Mouse (Mus musculus): ENCODE measurements around the gene Nlrc4. TPM values are rescaled to one million over a fixed set of nuclear protein-coding genes. Genes with fewer than 3 reads are reported as not detected.

The Nlrc4 gene
- polyA plus RNA-seq, 1 experiment from 2014 or later: 0.33 TPM

DNA sequence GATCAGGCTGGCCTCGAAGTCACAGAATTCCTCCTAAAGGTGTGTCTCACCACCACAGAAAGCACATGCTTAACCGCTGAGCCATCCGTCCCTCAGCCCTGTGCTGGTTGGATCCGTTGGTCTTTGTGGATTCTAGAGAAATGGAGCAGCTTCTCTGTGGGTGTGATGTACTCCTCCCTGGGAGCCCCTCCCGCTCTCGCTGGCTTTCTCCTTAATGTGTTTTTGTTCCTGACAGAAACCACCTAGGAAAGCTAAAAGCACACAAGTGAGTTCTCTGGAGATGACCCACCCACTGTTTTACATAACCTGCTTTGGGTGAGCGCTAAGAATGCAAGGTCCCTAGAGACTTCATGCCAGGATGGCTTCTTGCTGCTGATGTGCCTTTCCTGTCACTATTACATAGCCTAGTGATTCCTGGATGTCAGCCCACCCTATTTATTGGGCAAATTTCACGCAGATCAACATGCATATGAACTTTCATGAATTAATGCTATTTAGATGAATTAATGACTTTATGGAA lies 42.0 kb downstream of the Nlrc4 start:
- Histone ChIP-seq H3K9me3 (replicated peaks; ENCODE audit: control insufficient read depth, low read length, poor library complexity, severe bottlenecking) (no peaks in the 10 kb centered on the region), H3K4me3 (ENCODE audit: low read depth, low read length) (no peak overlapping the region), H3K36me3 (ENCODE audit: control insufficient read depth, insufficient read depth, low read length) (peaks cover 24% of the 10 kb centered on the region), H3K27ac (ENCODE audit: low read length) (no peak overlapping the region), H3K27me3 (ENCODE audit: control insufficient read depth, insufficient read depth, low read depth, low read length) (no peaks in the 10 kb centered on the region), H3K4me1 (ENCODE audit: control insufficient read depth, insufficient read depth, low read length) (no peaks in the 10 kb centered on the region), H3K4me2 (ENCODE audit: low read length) (no peak overlapping the region), H3K9ac (ENCODE audit: low read depth, low read length) (no peak overlapping the region)
- 91% methylated on average over 8 of the region's 8 CpGs for WGBS
- no peak for ATAC-seq

DNA sequence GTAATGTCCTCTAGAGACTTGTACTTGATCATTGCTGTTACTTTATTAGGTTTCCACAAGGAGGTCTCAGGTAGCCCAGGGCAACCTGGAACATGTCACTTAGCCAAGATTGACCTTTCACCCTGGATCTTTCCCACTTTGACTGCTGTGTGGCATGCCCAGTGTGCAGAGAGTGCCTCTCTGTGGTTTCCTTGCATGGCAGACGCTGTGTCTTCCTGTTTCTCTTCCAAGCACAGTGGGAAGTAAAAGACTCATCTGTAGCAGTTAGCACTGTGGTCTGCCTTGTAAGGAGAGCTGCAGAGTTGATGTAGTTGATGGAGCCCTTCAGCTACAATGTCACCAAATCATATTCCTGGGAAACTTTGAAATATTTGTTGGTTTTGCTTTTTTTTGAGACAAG lies 44.3 kb downstream of the Nlrc4 start:
- Histone ChIP-seq H3K27me3 (ENCODE audit: control insufficient read depth, insufficient read depth, low read depth, low read length) (no peaks in the 10 kb centered on the region), H3K4me2 (ENCODE audit: low read length) (no peak overlapping the region), H3K4me1 (ENCODE audit: control insufficient read depth, insufficient read depth, low read length) (no peaks in the 10 kb centered on the region), H3K4me3 (ENCODE audit: low read depth, low read length) (no peak overlapping the region), H3K9me3 (replicated peaks; ENCODE audit: control insufficient read depth, low read length, poor library complexity, severe bottlenecking) (no peaks in the 10 kb centered on the region), H3K36me3 (ENCODE audit: control insufficient read depth, insufficient read depth, low read length) (peaks cover 25% of the 10 kb centered on the region), H3K9ac (ENCODE audit: low read depth, low read length) (no peak overlapping the region), H3K27ac (ENCODE audit: low read length) (no peak overlapping the region)
- WGBS: 77% methylated on average over 1 of the region's 1 CpGs
- no peak for ATAC-seq

DNA sequence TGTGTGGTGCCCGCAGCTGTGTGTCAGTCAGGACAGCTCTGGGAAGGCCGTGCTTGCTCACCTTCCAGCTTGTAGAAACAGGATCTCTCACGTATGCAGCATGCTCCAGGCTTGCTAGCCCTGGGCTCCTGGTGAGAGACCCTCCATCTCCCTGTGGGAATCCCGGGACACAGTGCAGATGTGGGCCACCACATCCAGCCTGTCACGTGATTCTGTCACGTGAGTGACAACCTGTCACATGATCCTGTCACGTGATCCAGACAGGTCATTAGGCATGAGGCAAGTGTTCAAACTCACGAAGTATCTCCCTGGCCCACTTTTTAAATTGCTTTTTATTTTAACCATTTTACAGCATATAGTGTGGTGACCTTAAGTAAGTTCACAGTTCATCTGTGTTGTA lies 45.6 kb downstream of the Nlrc4 start:
- H3K4me3 ChIP-seq (ENCODE audit: low read depth, low read length): no peak overlapping the region
- H3K27ac ChIP-seq (ENCODE audit: low read length): no peak overlapping the region
- no peak overlapping the region for H3K4me2 ChIP-seq (ENCODE audit: low read length)
- no peak overlapping the region for H3K9ac ChIP-seq (ENCODE audit: low read depth, low read length)
- WGBS: 91% methylated on average over 8 of the region's 8 CpGs
- no peaks in the 10 kb centered on the region for H3K27me3 ChIP-seq (ENCODE audit: control insufficient read depth, insufficient read depth, low read depth, low read length)
- no peak for ATAC-seq
- H3K4me1 ChIP-seq (ENCODE audit: control insufficient read depth, insufficient read depth, low read length): no peaks in the 10 kb centered on the region
- no peaks in the 10 kb centered on the region for H3K9me3 ChIP-seq (replicated peaks; ENCODE audit: control insufficient read depth, low read length, poor library complexity, severe bottlenecking)
- peaks cover 27% of the 10 kb centered on the region for H3K36me3 ChIP-seq (ENCODE audit: control insufficient read depth, insufficient read depth, low read length)

DNA sequence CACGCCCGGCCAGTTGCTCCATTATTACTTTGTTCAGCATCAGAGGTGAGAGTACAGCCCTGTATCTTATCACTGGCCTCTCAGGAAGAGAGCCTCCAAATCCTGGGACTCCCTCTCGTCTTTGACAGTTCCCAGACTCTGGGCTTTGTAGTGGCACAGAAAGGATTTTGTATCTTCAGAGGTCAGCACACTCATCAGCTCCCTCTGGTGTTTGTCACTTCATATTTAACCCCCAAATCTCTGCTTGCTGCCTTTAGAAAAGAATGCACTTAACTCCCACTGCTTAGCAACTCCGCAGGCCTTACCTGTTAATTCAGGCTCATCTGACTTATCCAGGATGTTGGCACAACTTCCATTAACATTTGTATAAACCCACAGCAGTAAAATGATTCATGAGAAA lies 49.2 kb downstream of the Nlrc4 start:
- Histone ChIP-seq H3K9ac (ENCODE audit: low read depth, low read length) (no peak overlapping the region), H3K27ac (ENCODE audit: low read length) (no peak overlapping the region), H3K36me3 (ENCODE audit: control insufficient read depth, insufficient read depth, low read length) (peaks cover 31% of the 10 kb centered on the region), H3K9me3 (replicated peaks; ENCODE audit: control insufficient read depth, low read length, poor library complexity, severe bottlenecking) (no peaks in the 10 kb centered on the region), H3K4me2 (ENCODE audit: low read length) (no peak overlapping the region), H3K4me3 (ENCODE audit: low read depth, low read length) (no peak overlapping the region), H3K27me3 (ENCODE audit: control insufficient read depth, insufficient read depth, low read depth, low read length) (no peaks in the 10 kb centered on the region), H3K4me1 (ENCODE audit: control insufficient read depth, insufficient read depth, low read length) (no peaks in the 10 kb centered on the region)
- 66% methylated on average over 4 of the region's 4 CpGs for WGBS
- ATAC-seq: no peak

DNA sequence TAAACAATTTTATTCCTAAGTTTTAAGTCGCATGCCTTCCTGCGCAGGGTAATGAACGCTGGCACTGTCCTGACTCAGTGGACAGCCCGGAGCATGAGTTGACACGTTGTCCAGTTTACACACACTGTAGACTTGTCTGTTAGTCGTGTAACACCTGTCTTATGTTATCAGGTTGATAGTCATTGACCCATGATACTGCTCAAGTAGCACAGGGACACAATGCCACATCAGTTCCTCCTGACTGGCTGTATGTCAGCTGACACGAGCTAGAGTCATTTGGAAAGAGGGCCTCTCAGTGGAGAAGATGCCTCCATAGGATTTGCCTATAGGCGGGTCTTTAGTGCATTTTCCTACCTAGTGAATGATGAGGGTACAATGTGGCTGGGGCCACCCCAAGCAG lies 52.5 kb downstream of the Nlrc4 start:
- H3K36me3 ChIP-seq (ENCODE audit: control insufficient read depth, insufficient read depth, low read length): peaks cover 40% of the 10 kb centered on the region
- no peaks in the 10 kb centered on the region for H3K4me1 ChIP-seq (ENCODE audit: control insufficient read depth, insufficient read depth, low read length)
- no peak for ATAC-seq
- H3K4me3 ChIP-seq (ENCODE audit: low read depth, low read length): no peak overlapping the region
- H3K27ac ChIP-seq (ENCODE audit: low read length): no peak overlapping the region
- H3K27me3 ChIP-seq (ENCODE audit: control insufficient read depth, insufficient read depth, low read depth, low read length): no peaks in the 10 kb centered on the region
- whole genome bisulfite sequencing: 91% methylated on average over 8 of the region's 8 CpGs
- H3K9me3 ChIP-seq (replicated peaks; ENCODE audit: control insufficient read depth, low read length, poor library complexity, severe bottlenecking): no peaks in the 10 kb centered on the region
- no peak overlapping the region for H3K9ac ChIP-seq (ENCODE audit: low read depth, low read length)
- H3K4me2 ChIP-seq (ENCODE audit: low read length): no peak overlapping the region

DNA sequence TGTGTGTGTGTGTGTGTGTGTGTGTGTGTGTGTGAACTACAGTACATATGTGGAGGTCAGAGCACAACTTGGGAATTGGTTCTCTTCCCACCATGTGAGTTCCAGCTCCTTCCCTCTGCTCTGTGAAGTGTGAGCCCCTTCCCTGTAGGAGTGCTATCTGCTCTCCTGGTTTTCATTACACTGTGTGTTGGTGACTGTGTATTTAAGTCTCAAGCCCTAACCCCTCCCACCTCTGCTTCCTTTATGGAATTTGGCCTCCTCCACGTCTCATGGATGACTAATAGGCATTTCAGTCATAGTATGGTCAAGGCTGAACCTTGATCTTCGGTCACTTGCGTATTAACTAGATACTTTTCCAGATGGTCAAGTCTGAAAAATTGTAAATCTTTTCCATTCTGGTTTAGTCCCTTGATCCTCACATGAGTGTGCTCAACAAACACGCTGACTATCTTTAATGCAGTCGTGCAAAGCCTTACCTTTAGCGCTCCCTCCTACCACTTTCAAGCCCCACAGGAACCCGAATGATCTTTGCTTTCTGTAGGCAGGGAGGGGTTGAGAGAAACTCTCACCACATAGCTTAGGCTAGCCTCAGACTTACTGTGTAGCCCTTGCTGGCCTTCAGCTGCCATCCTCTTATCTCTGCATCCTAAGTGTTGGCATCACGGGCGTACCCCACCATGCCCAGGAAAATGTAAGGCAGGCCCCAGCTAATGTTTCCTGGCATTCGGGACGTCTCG lies 56.3 kb downstream of the Nlrc4 start:
- Histone ChIP-seq H3K9ac (ENCODE audit: low read depth, low read length) (no peak overlapping the region), H3K4me1 (ENCODE audit: control insufficient read depth, insufficient read depth, low read length) (no peaks in the 10 kb centered on the region), H3K36me3 (ENCODE audit: control insufficient read depth, insufficient read depth, low read length) (peaks cover 33% of the 10 kb centered on the region), H3K4me2 (ENCODE audit: low read length) (no peak overlapping the region), H3K4me3 (ENCODE audit: low read depth, low read length) (no peak overlapping the region), H3K9me3 (replicated peaks; ENCODE audit: control insufficient read depth, low read length, poor library complexity, severe bottlenecking) (no peaks in the 10 kb centered on the region), H3K27ac (ENCODE audit: low read length) (no peak overlapping the region), H3K27me3 (ENCODE audit: control insufficient read depth, insufficient read depth, low read depth, low read length) (no peaks in the 10 kb centered on the region)
- ATAC-seq: no peak
- 95% methylated on average over 12 of the region's 12 CpGs for WGBS

DNA sequence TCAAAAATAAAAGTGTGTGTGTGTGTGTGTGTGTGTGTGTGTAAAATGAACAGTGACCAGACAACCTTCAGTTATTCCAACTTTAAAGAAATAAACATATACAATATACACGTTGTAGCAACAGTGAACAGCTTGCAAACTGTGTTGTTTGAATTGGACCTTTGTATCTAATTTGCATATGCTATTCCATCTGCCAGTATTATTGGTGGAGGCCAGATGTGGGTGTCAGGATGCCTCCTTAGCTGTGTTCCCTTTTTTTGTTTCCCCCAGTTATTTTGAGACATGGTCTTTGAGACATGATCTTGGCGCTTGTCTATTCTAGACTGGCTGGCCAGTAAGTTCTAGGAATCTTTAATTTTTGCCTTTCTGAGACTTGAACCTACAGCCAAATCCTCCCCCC lies 61.8 kb downstream of the Nlrc4 start:
- 86% methylated on average over 2 of the region's 2 CpGs for WGBS
- H3K27me3 ChIP-seq (ENCODE audit: control insufficient read depth, insufficient read depth, low read depth, low read length): no peaks in the 10 kb centered on the region
- peaks cover 4% of the 10 kb centered on the region for H3K36me3 ChIP-seq (ENCODE audit: control insufficient read depth, insufficient read depth, low read length)
- no peak overlapping the region for H3K4me2 ChIP-seq (ENCODE audit: low read length)
- no peak overlapping the region for H3K4me3 ChIP-seq (ENCODE audit: low read depth, low read length)
- ATAC-seq: no peak
- no peak overlapping the region for H3K9ac ChIP-seq (ENCODE audit: low read depth, low read length)
- no peak overlapping the region for H3K27ac ChIP-seq (ENCODE audit: low read length)
- peaks cover 8% of the 10 kb centered on the region; the same call in 1 of the 2 replicates for H3K4me1 ChIP-seq (ENCODE audit: control insufficient read depth, insufficient read depth, low read length)
- H3K9me3 ChIP-seq (replicated peaks; ENCODE audit: control insufficient read depth, low read length, poor library complexity, severe bottlenecking): no peaks in the 10 kb centered on the region

DNA sequence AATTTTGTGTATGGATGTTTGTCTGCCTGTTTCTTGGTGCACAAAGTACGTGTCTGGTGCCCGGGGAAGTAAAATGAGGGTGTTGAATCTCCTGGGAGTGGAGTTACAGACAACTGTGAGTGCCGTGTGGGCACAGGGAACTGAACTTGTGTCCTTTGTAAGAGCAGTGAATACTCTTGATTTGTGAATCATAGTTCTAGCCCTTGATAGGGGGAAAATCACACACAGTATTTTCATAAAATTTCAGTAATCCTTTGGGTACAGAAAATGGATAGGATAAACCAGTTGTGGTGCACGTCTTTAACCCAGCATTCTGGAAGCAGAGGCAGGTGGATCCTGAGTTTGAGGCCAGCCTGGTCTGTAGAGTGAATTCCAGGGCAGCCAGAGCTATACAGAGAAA lies 62.2 kb downstream of the Nlrc4 start:
- Histone ChIP-seq H3K4me2 (ENCODE audit: low read length) (peak overlapping the region; percentile 58), H3K4me3 (ENCODE audit: low read depth, low read length) (no peak overlapping the region), H3K27me3 (ENCODE audit: control insufficient read depth, insufficient read depth, low read depth, low read length) (no peaks in the 10 kb centered on the region), H3K36me3 (ENCODE audit: control insufficient read depth, insufficient read depth, low read length) (no peaks in the 10 kb centered on the region), H3K9ac (ENCODE audit: low read depth, low read length) (no peak overlapping the region), H3K9me3 (replicated peaks; ENCODE audit: control insufficient read depth, low read length, poor library complexity, severe bottlenecking) (no peaks in the 10 kb centered on the region), H3K4me1 (ENCODE audit: control insufficient read depth, insufficient read depth, low read length) (peaks cover 8% of the 10 kb centered on the region; the same call in 1 of the 2 replicates), H3K27ac (ENCODE audit: low read length) (no peak overlapping the region)
- WGBS: 83% methylated on average over 4 of the region's 4 CpGs
- no peak for ATAC-seq

DNA sequence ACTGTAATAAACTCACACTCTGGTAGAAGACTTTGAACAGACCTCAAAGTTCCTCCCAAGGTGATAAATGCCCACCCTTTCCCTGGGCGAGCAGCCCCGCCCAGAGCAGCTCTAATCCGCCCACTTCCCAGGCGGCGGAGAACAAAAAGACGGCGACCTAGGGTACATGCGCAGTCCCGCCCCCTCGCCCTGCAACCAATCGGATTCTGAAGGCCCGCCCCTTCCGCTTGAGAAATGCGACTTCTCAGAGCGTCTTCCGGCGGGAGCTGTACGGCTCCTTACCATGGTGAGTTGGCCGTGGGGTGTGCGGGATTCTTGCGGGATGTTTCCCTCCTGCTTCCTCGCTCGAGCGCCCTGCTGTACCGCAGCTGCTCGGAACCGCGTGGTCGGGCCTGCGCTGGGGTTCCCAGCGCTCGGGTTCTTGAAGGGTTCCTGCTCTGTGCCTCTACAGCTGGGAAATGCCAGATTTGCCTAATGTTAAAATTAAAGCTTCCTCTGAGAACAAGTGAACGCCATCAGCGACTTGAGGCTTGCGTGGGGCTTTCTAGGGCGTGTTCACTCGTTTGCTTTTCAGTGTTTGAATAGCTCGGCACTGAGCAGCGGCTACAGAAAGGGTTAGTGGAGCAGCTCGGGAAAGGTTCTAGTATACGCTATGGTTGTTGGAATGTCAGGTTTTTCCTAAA lies 63.4 kb downstream of the Nlrc4 start, which contains the start of gene Slc30a6:
Slc30a6 (plus strand) TSS at position 226 of the 683 bp plus-strand sequence.
- no peaks in the 10 kb centered on the region for H3K9me3 ChIP-seq (replicated peaks; ENCODE audit: control insufficient read depth, low read length, poor library complexity, severe bottlenecking)
- WGBS: under 1% methylated on average over 41 of the region's 41 CpGs
- H3K27me3 ChIP-seq (ENCODE audit: control insufficient read depth, insufficient read depth, low read depth, low read length): no peaks in the 10 kb centered on the region
- no peaks in the 10 kb centered on the region for H3K36me3 ChIP-seq (ENCODE audit: control insufficient read depth, insufficient read depth, low read length)
- peaks cover 8% of the 10 kb centered on the region; the same call in 1 of the 2 replicates for H3K4me1 ChIP-seq (ENCODE audit: control insufficient read depth, insufficient read depth, low read length)
- peak; percentile 99 for ATAC-seq
- H3K4me2 ChIP-seq (ENCODE audit: low read length): peak within 1 kb of the TSS; percentile 58
- H3K27ac ChIP-seq (ENCODE audit: low read length): peak within 1 kb of the TSS; percentile 90
- H3K4me3 ChIP-seq (ENCODE audit: low read depth, low read length): peak within 1 kb of the TSS; percentile 83
- H3K9ac ChIP-seq (ENCODE audit: low read depth, low read length): peak within 1 kb of the TSS; percentile 85

Data from midbrain, embryonic 16.5 days (tissue).